ENCODE assay signal across 15 mouse cellular contexts in the genomic region with DNA sequence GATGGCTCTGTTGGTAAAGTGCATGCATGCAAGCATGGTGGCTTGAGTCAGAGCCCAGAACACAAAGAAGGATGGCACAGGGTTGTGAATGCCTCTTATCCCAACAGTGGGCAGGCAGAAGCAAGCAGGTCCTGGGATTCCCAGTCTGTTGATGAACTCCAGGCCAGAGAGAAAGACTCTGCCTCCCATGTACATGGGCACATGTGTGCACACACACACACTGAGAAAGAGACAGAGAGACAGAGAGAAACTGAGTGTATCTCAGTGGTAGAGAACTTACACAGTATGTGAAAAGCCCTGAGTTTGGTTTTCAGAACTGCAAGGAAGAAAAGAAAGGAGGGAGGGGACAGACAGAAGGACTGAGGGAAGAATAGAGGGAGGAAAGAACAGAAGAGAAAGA. TPM values are rescaled to one million over a fixed set of nuclear protein-coding genes. Genes with fewer than 3 reads are reported as not detected.
DNase-seq lines count a peak whose midpoint lies in the region; ATAC-seq lines count a peak whose summit lies in the region.
"Had no signal": no experiment of that assay in that cellular context is flagged by ENCODE, and none has a peak within 500 bp of the region (broad histone marks: within the 10 kb centered on the region; RNA-seq: fewer than 3 reads in every experiment).

No protein-coding gene starts in this region.

- H3K4me3 ChIP-seq in intestine, embryonic 14.5 days (ENCODE audit: low read depth, low read length): no peak overlapping the region
- no peak overlapping the region for H3K4me3 ChIP-seq in intestine, embryonic 15.5 days (replicated peaks)
- no peak overlapping the region for H3K4me3 ChIP-seq in embryonic facial prominence, embryonic 12.5 days
- no peak overlapping the region for H3K4me3 ChIP-seq in limb, embryonic 12.5 days (replicated peaks)
- H3K4me3 ChIP-seq in midbrain, embryonic 11.5 days (ENCODE audit: low read depth, low read length): no peak overlapping the region

- ATAC-seq in intestine, embryonic 14.5 days (replicated peaks; ENCODE audit: low FRiP score, low TSS enrichment, low read depth): no peak
- no peak for ATAC-seq in intestine, embryonic 15.5 days
- ATAC-seq in embryonic facial prominence, embryonic 12.5 days (ENCODE audit: insufficient number of reproducible peaks, insufficient read depth, low FRiP score, low TSS enrichment): no peak
- ATAC-seq in limb, embryonic 12.5 days (ENCODE audit: insufficient number of reproducible peaks, insufficient read depth, low FRiP score, low TSS enrichment, low read depth): no peak
- ATAC-seq in midbrain, embryonic 11.5 days (ENCODE audit: low FRiP score): no peak
- ATAC-seq in frontal cortex, adult (ENCODE audit: low TSS enrichment): no peak
- ATAC-seq: hindbrain, embryonic 16.5 days had no signal

- no peak overlapping the region for H3K9ac ChIP-seq in intestine, embryonic 14.5 days (ENCODE audit: low read length)
- H3K9ac ChIP-seq in intestine, embryonic 15.5 days: no peak overlapping the region
- no peak overlapping the region for H3K9ac ChIP-seq in embryonic facial prominence, embryonic 12.5 days
- H3K9ac ChIP-seq in limb, embryonic 12.5 days (replicated peaks): no peak overlapping the region
- H3K9ac ChIP-seq in midbrain, embryonic 11.5 days (ENCODE audit: low read length): no peak overlapping the region
- H3K9ac ChIP-seq: neural tube, embryonic 15.5 days had no signal

- no peak for DNase-seq in intestine, embryonic 14.5 days (ENCODE audit: low spot score)
- peak; percentile 15 for DNase-seq in 3134 (ENCODE audit: extremely low read depth, insufficient read length, low spot score)
- DNase-seq in midbrain, embryonic 11.5 days (ENCODE audit: low spot score, missing footprints): no peak
- no peak for DNase-seq in frontal cortex, postnatal 25 days (ENCODE audit: low spot score in 2 of 2)
- DNase-seq: cerebellum, postnatal 10 days; gastrocnemius, postnatal 36 days; lung, adult 18-20 months; right cerebral cortex, postnatal 25 days had no signal

- H3K27me3 ChIP-seq in intestine, embryonic 14.5 days (replicated peaks; ENCODE audit: control insufficient read depth, insufficient read depth, low read length): no peaks in the 10 kb centered on the region
- no peaks in the 10 kb centered on the region for H3K27me3 ChIP-seq in intestine, embryonic 15.5 days (replicated peaks)
- H3K27me3 ChIP-seq in embryonic facial prominence, embryonic 12.5 days: no peaks in the 10 kb centered on the region
- no peaks in the 10 kb centered on the region for H3K27me3 ChIP-seq in limb, embryonic 12.5 days
- H3K27me3 ChIP-seq in midbrain, embryonic 11.5 days (ENCODE audit: control insufficient read depth, insufficient read depth, low read length): no peaks in the 10 kb centered on the region
- H3K27me3 ChIP-seq: neural tube, embryonic 15.5 days had no signal

- no peaks in the 10 kb centered on the region for H3K36me3 ChIP-seq in intestine, embryonic 14.5 days (ENCODE audit: control insufficient read depth, insufficient read depth, low read length)
- H3K36me3 ChIP-seq in intestine, embryonic 15.5 days: no peaks in the 10 kb centered on the region
- H3K36me3 ChIP-seq in embryonic facial prominence, embryonic 12.5 days: no peaks in the 10 kb centered on the region
- H3K36me3 ChIP-seq in limb, embryonic 12.5 days: no peaks in the 10 kb centered on the region
- H3K36me3 ChIP-seq in midbrain, embryonic 11.5 days (ENCODE audit: control insufficient read depth, insufficient read depth, low read length): no peaks in the 10 kb centered on the region
- H3K36me3 ChIP-seq: midbrain, embryonic 10.5 days; neural tube, embryonic 15.5 days had no signal

- H3K9me3 ChIP-seq in intestine, embryonic 14.5 days (ENCODE audit: control insufficient read depth, low read length): peaks cover 3% of the 10 kb centered on the region; the same call in 1 of the 2 replicates
- no peaks in the 10 kb centered on the region for H3K9me3 ChIP-seq in intestine, embryonic 15.5 days
- no peaks in the 10 kb centered on the region for H3K9me3 ChIP-seq in embryonic facial prominence, embryonic 12.5 days
- no peaks in the 10 kb centered on the region for H3K9me3 ChIP-seq in limb, embryonic 12.5 days
- H3K9me3 ChIP-seq in midbrain, embryonic 11.5 days (ENCODE audit: control insufficient read depth, low read length): no peaks in the 10 kb centered on the region
- H3K9me3 ChIP-seq: midbrain, embryonic 10.5 days; neural tube, embryonic 15.5 days had no signal

- 0 out of 2 replicates have a peak, but pooled peaks cover 5% of the 10 kb centered on the region for H3K4me1 ChIP-seq in intestine, embryonic 14.5 days (replicated peaks; ENCODE audit: control insufficient read depth, insufficient read depth, low read length)
- no peaks in the 10 kb centered on the region for H3K4me1 ChIP-seq in intestine, embryonic 15.5 days (replicated peaks)
- H3K4me1 ChIP-seq in embryonic facial prominence, embryonic 12.5 days: peaks cover 6% of the 10 kb centered on the region; the same call in 1 of the 2 replicates
- peaks cover 7% of the 10 kb centered on the region for H3K4me1 ChIP-seq in limb, embryonic 12.5 days (replicated peaks)
- no peaks in the 10 kb centered on the region for H3K4me1 ChIP-seq in midbrain, embryonic 11.5 days (ENCODE audit: control insufficient read depth, insufficient read depth, low read length)

- no peak overlapping the region for H3K4me2 ChIP-seq in intestine, embryonic 14.5 days (ENCODE audit: low read length)
- no peak overlapping the region for H3K4me2 ChIP-seq in intestine, embryonic 15.5 days (replicated peaks)
- H3K4me2 ChIP-seq in embryonic facial prominence, embryonic 12.5 days (replicated peaks): no peak overlapping the region
- H3K4me2 ChIP-seq in limb, embryonic 12.5 days: no peak overlapping the region
- H3K4me2 ChIP-seq in midbrain, embryonic 11.5 days: no peak overlapping the region

- peak overlapping the region; percentile 51 for H3K27ac ChIP-seq in intestine, embryonic 14.5 days (ENCODE audit: low read depth)
- no peak overlapping the region for H3K27ac ChIP-seq in intestine, embryonic 15.5 days
- H3K27ac ChIP-seq in embryonic facial prominence, embryonic 12.5 days: peak overlapping the region; percentile 85
- peak overlapping the region; percentile 87 for H3K27ac ChIP-seq in limb, embryonic 12.5 days
- H3K27ac ChIP-seq in midbrain, embryonic 11.5 days (ENCODE audit: low read depth, low read length): no peak overlapping the region
- H3K27ac ChIP-seq: neural tube, embryonic 15.5 days had no signal

RNA-seq across cellular contexts. Expression of gene Creb3l2, which starts 23.4 kb away (rescaled TPM):
- polyA plus RNA-seq in intestine, embryonic 14.5 days (2014; fragmentation: Nextera tagmentation; extraction: Ambion mirVana): 22.9 and 23.9 TPM in 2 replicates
- 15.6 and 15.8 TPM in 2 replicates for polyA plus RNA-seq in intestine, embryonic 15.5 days (2015; fragmentation: Nextera tagmentation; extraction: Ambion mirVana)
- 24.9 and 25.6 TPM in 2 replicates for polyA plus RNA-seq in embryonic facial prominence, embryonic 12.5 days (2016; fragmentation: Nextera tagmentation; extraction: Ambion mirVana)
- polyA plus RNA-seq in limb, embryonic 12.5 days (2016; fragmentation: Nextera tagmentation; extraction: Ambion mirVana): 26.4 and 30.7 TPM in 2 replicates
- polyA plus RNA-seq in midbrain, embryonic 11.5 days (2014; fragmentation: Nextera tagmentation; extraction: Ambion mirVana): 4.9 and 5.5 TPM in 2 replicates

Comparison
In these comparisons a context has a peak if more than half of its experiments do, and no peak if none do; other contexts are left out.
1. H3K27ac ChIP-seq: peak in intestine, embryonic 14.5 days (single experiment), embryonic facial prominence, embryonic 12.5 days (single experiment) and limb, embryonic 12.5 days (single experiment); none in intestine, embryonic 15.5 days (single experiment) and midbrain, embryonic 11.5 days (single experiment).